Mouse (Mus musculus): ENCODE results near the gene Baz1b.

Baz1b gene

DNA sequence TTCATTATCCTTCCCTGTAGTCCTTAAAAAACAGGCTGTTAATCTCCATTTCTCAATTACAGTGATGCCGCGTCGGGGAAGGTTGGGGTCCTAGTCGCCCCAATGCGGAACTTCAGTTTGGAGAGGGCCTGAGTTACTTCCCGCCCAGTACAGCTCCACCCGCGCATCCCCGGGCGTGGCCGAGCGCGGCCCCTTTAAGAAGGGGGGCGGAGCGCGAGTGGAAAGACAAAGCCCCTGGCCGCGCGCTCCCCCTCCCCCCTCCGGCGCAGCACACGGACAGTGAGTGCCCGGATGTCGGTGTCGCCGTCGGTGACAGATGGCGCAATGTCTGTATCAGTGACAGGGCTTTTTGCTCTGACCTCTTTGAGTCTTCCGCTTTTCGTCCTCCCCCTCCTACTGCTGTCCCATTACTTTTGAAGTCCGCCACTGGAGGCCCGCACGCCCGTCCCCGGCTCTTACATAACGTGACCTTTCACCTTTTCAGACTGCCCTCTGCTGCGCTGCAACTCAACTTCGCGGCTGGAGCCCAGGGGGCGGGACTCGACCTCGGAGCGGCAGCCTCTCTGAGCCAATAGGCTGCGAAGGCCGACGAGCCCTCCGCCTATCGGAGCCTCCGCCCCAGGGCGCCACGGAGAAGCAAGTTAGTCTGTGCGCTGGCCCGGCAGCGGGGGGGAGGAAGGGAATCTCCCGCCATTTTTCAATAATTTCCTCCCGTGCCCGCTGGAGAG, at the start of gene Baz1b:
TSS of gene Baz1b (plus strand) at position 644 of the 728 bp plus-strand sequence.
- DNase-seq = peak; percentile 99

DNA sequence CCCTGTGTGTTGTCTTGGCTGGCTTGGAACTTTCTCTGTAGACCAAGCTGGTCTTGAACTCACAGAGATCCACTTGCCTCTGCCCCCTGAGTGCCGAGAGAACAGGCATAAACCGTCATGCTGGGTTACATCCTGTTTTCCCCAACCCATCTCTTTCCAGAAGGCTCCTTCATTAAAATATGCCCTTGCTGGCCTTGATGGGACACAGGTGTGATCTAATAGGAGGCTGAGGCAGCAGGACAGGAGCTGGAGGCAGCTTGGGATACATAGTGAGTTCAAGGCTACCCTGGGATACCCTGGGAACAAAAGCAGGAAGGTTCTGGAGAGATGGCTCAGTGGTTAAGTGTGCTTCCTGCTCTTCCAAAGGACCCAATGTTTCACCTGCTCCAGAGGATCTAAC, 47.2 kb upstream of the Baz1b start:
- no peak for DNase-seq

GRCm38 (mm10) chr5:135144469-135144868, 42.6 kb upstream of the Baz1b start:
- DNase-seq = no peak

- DNase-seq = no peak
Observed at GRCm38 (mm10) chr5:135145532-135145931, 41.5 kb upstream of the Baz1b start.

- no peak for DNase-seq
Observed at GRCm38 (mm10) chr5:135145955-135146354, 41.1 kb upstream of the Baz1b start.

- no peak for DNase-seq
Observed at GRCm38 (mm10) chr5:135148715-135149052, 38.4 kb upstream of the Baz1b start.

GRCm38 (mm10) chr5:135149053-135149819, 37.8 kb upstream of the Baz1b start, which contains the start of gene Tbl2:
Tbl2 (plus strand) TSS chr5:135149657.
- peak; percentile 99 for DNase-seq

GRCm38 (mm10) chr5:135149820-135150178, 37.3 kb upstream of the Baz1b start:
- no peak for DNase-seq

GRCm38 (mm10) chr5:135156496-135156895, 30.6 kb upstream of the Baz1b start:
- DNase-seq = no peak

DNA sequence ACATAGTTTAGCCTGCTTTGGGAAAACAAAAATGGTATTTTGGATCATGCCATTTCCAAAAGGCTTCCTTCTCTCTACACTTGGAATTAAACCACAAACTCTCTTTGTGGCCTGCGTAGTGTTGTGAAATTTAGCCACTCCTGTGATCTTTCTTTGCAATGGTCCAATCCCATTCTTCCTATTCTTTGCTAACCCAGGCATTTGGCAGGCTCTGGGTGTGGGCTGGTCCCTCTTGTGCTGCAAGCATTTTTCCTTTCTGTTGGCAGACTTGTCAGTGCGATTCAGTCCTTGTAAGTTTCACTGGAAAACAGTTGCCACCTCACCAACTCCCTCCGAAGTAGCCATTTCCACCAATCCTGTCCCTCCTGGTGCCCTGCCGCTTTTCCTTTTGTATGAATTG, 25.8 kb upstream of the Baz1b start:
- DNase-seq = no peak

GRCm38 (mm10) chr5:135161650-135162049, 25.4 kb upstream of the Baz1b start:
- DNase-seq = no peak

DNA sequence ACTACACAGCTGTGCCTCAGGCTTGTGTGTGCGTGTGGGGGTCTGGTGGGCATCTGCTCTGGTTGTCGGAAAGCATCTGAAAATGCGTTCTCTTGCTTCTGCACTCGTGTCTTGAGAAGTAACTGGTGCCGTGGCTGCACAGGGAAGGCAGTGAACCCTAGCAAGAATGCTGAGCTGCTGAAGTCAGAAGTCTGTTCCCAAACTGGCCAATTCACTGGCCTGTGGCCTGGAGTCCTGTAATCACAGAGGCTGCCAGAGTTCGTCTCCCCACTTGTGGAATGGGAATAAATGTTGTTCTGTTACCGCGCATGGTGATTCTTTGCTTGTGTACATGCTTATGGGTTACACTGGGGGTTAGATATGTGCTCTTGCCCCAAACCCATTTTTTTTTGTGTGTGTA, 24.7 kb upstream of the Baz1b start:
- DNase-seq = peak; percentile 69 to 70

DNA sequence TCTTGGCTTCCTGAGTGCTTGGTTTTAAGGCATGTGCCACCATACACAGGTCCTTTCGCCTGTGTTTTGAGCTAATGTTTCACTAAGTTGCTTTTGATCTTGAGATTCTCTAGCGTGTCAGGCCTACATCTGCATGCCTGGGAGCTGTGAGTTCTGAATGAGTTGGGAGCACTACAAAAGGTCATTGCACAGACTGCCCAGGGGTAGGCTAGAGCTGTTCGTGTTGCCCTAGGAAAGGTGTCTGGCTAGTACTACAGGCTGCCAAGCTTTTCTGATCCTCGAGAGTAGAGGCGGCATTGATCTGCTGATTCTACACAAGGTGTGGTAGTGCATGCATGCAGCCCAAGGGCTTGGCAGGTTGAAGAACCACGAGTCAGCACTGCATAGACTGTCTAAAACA, 24.2 kb upstream of the Baz1b start:
- peak; percentile 35 to 61 for DNase-seq

- DNase-seq = no peak
Observed at GRCm38 (mm10) chr5:135166909-135167308, 20.2 kb upstream of the Baz1b start.

- no peak for DNase-seq
Observed at GRCm38 (mm10) chr5:135167469-135167868, 19.6 kb upstream of the Baz1b start.

DNA sequence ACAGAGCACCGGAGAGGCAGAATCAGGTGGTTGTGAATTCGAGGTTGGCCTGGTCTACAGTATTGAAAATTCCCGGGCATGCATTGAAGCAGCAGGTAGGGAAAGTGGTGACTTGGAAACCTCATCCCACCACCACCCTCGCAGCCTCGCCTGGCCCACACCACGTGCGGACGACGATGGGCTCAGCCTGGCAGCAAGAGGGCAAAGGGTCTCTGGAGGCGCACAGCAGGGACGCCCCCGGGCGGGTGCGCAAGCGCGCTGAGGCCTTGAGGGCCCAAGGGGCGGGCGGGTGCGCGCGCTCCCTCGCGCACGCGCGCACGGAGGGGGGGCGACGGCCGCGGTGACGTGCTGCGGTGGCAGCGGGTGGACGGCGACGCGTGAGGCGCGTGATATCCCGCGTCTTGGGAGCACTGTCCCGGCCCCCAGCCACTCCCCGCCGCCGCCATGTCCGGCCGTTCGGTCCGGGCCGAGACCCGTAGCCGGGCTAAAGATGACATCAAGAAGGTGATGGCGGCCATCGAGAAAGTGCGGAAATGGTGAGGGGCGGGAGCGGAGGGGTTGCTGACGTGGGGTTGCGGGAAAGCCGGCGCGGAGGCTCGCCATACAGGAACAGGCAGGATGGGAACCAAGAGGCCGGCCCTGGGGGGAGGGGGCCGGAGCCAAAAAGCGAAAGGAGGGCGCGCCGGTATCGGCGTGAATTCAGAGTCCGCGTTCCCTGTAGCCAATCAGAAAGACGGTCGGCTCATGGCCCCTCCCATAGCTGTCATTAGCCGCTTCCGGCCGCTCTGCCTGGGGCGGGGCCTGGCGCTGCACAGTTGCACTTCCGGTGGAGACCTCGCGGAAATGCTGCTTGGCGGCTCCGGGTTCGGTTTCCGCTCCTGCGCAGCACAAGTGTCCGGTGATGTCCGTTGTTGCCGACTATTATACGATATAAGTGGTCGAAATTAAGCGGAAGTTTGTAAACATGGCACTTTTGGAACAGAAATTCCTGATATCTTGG, 18.7 kb upstream of the Baz1b start, which contains the start of gene Bcl7b:
TSS of gene Bcl7b (plus strand) at position 221 of the 1,000 bp plus-strand sequence.
- DNase-seq = peak; percentile 98

DNA sequence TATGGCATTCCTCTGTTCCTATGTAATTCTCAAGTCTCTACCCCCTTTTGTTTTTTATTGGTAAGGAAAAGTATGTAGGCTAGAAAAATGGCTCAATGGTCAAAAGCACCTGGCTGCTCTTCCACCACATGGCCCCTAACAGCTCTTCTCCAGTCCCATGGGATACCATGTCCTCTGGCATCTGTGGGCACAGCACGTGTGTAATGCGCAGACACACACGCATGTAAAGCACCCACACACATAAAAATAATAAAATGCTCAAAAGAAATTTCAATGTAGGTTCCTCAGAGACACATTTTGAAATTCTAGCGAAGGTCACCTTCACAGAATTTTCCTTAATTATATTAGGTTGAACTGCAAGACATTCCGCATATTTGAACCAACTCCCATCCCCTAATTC, 17.6 kb upstream of the Baz1b start:
- no peak for DNase-seq

- DNase-seq = no peak
Observed at GRCm38 (mm10) chr5:135171688-135172220, 15.3 kb upstream of the Baz1b start.

GRCm38 (mm10) chr5:135172986-135173385, 14.1 kb upstream of the Baz1b start:
- DNase-seq = no peak

DNA sequence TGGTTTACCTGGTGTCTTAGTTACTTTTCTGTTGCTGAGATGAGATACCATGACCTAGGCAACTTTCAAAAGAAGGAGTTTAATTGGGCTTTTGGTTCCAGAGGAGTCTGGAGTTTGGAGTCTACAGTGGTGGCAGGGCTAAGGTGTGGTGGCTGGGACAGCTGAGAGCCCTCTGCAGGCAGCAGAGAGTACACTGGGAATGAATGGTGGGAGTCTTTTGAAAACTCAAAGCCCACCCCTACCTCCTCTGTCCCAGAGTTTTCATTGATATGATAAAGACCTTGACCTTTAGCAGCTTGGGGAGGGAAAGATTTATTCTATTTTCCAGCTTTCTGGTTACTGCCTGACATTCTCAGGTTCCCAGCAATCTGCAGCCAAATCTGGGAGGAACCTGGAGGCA, 12.0 kb upstream of the Baz1b start:
- DNase-seq = no peak

DNA sequence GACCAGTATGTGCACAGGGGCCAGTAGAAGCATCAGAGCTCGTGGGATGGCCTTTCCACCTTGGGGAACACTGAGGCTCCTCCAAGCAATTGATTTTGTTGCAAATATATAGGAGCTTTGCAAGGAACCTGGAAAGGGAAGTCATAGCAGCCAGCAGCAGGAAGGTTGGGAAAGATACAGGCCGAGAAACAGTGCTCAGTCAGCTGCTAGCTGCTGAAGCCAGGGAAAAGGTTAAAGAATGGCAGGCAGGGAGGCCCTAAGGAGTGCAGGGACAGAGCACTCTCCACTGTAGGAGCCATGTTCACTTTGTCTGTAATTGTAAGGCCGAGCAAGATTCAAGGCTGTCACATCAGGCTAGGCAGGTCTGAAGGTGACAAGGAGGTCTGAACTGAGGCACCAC, 8.5 kb upstream of the Baz1b start:
- no peak for DNase-seq

- no peak for DNase-seq
Observed at GRCm38 (mm10) chr5:135178996-135179395, 8.1 kb upstream of the Baz1b start.

- no peak for DNase-seq
Observed at GRCm38 (mm10) chr5:135179616-135180015, 7.4 kb upstream of the Baz1b start.

Measured in kidney, adult 8-10 months (tissue).